Mouse (Mus musculus): Measurements from ENCODE around the gene Glrx5.

DNA sequence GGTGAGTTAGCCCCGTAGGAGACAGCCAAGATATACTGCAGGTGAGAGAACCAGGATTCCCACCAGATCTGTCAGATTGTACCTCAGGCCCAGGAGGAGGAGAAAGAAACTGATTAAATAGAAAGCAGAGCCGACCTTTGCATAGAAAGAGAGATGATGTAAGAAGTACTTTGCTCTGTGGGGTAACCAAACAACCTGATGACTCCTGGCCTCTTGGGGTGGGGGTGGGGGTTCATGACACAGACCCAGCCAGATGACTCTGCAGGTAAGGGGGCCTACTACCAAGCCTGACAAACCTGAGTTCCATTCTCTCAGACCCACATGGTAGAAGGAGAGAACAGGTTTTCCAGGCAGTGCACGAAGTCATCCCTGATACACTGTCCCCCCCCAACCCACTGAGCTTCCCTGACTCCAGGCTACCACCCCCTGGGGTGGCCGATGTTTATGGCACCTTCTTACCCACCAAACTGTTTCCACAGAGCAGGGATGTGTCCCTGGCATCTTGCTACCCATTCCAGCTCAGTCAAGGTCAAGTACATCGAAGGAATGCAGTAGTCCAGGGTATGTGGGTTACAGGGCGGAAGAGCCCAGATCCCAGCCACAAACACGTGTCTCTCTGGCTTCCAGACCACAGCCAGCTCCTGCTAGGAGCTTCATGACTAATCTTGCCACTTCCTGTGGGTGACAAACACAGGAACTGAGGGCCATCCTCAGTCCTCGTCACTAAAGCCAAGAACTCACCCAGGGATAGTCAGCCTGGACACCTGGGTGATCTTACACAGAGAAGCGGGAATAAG, 31.8 kb upstream of the Glrx5 start:
- TF ChIP-seq NANOG (IDR thresholded peaks at IDR 0.05; ENCODE audit: borderline replicate concordance, low read length) (no peak), CTCF (conservative IDR thresholded peaks at IDR 0.05; ENCODE audit: low read length) (no peak), POU5F1 (IDR thresholded peaks at IDR 0.05; ENCODE audit: borderline replicate concordance, low read length) (no peak)

Data from E14TG2a.4 (cell line).